Mouse (Mus musculus) left cerebral cortex, postnatal 4 days (tissue): ENCODE results near the gene Cbarp. TPM values are rescaled to one million over a fixed set of nuclear protein-coding genes. Genes with fewer than 3 reads are reported as not detected.

Experiments used
- DNase-seq: peaks from one replicate; pipeline ENCODE4 v3.0.0-alpha.2; 2022
- intact Hi-C: fragments of 180-260 bp; cut with DNase I; formaldehyde crosslinking; loops from one replicate; pipeline ENCODE4 v1.15.1; 2025
- total RNA-seq, 2 experiments: library from RNA; stranded (reverse); gene quantifications; 2 replicates each; pipeline ENCODE4 v1.2.3; 2021

Cbarp gene
- total RNA-seq: 100 to 1,000 TPM; 299 to 316 TPM

GRCm38 (mm10) chr10:80140666-80141035 is at the start of gene Cbarp:
Gene Cbarp, minus strand, starts transcription at chr10:80140835.
- intact Hi-C loops: no loop called here
- no peak for DNase-seq

- no peak for DNase-seq
- intact Hi-C loops: loop anchor here (5.0 kb wide), 1 partner anchor 37 kb away; the partner anchor contains the start of gene Mum1
Observed at GRCm38 (mm10) chr10:80189999-80190398, 49.4 kb upstream of the Cbarp start.

- intact Hi-C loops: no loop called here
- no peak for DNase-seq
Observed at GRCm38 (mm10) chr10:80188453-80189024, 47.9 kb upstream of the Cbarp start.

GRCm38 (mm10) chr10:80187739-80188138 is 47.1 kb upstream of the Cbarp start:
- intact Hi-C loops: no loop called here

GRCm38 (mm10) chr10:80186649-80187048 is 46.0 kb upstream of the Cbarp start:
- no peak for DNase-seq
- intact Hi-C loops: no loop called here

More at GRCm38 (mm10) chr10:80187739-80188138, 47.1 kb upstream of the Cbarp start:
- no peak for DNase-seq

GRCm38 (mm10) chr10:80182547-80182946 is 41.9 kb upstream of the Cbarp start:
- intact Hi-C loops: no loop called here

GRCm38 (mm10) chr10:80180823-80181222 is 40.2 kb upstream of the Cbarp start:
- no peak for DNase-seq
- intact Hi-C loops: no loop called here

More at GRCm38 (mm10) chr10:80182547-80182946, 41.9 kb upstream of the Cbarp start:
- no peak for DNase-seq

- intact Hi-C loops: no loop called here
- DNase-seq: no peak
Observed at GRCm38 (mm10) chr10:80180288-80180687, 39.7 kb upstream of the Cbarp start.

GRCm38 (mm10) chr10:80179068-80180051 is 38.7 kb upstream of the Cbarp start, which contains the start of gene Efna2:
Gene Efna2, plus strand, starts transcription at chr10:80179482.
- peak; percentile 63 for DNase-seq
- intact Hi-C loops: no loop called here

GRCm38 (mm10) chr10:80177441-80178279 is 37.0 kb upstream of the Cbarp start:
- no peak for DNase-seq
- intact Hi-C loops: no loop called here

GRCm38 (mm10) chr10:80176270-80176834 is 35.7 kb upstream of the Cbarp start:
- no peak for DNase-seq
- intact Hi-C loops: no loop called here

- intact Hi-C loops: loop anchor here (1.0 kb wide), 1 partner anchor 70 kb away; no protein-coding TSS in a partner anchor
- DNase-seq: peak; percentile 67
Observed at GRCm38 (mm10) chr10:80175536-80176269, 35.1 kb upstream of the Cbarp start.

GRCm38 (mm10) chr10:80174705-80175104 is 34.1 kb upstream of the Cbarp start:
- no peak for DNase-seq
- intact Hi-C loops: loop anchor here (1.0 kb wide), 1 partner anchor 71 kb away; no protein-coding TSS in a partner anchor

- no peak for DNase-seq
- intact Hi-C loops: no loop called here
Observed at GRCm38 (mm10) chr10:80173955-80174640, 33.5 kb upstream of the Cbarp start.

GRCm38 (mm10) chr10:80173358-80173757 is 32.7 kb upstream of the Cbarp start:
- no peak for DNase-seq
- intact Hi-C loops: no loop called here

GRCm38 (mm10) chr10:80172527-80173292 is 32.1 kb upstream of the Cbarp start, which contains the start of gene 1600002K03Rik:
Gene 1600002K03Rik, plus strand, starts transcription at chr10:80172944.
- intact Hi-C loops: no loop called here
- DNase-seq: peak; percentile 87

GRCm38 (mm10) chr10:80171760-80172526 is 31.3 kb upstream of the Cbarp start:
- intact Hi-C loops: no loop called here
- no peak for DNase-seq
